Mouse (Mus musculus): ENCODE data around the gene Sec31b.

Gene Sec31b

DNA sequence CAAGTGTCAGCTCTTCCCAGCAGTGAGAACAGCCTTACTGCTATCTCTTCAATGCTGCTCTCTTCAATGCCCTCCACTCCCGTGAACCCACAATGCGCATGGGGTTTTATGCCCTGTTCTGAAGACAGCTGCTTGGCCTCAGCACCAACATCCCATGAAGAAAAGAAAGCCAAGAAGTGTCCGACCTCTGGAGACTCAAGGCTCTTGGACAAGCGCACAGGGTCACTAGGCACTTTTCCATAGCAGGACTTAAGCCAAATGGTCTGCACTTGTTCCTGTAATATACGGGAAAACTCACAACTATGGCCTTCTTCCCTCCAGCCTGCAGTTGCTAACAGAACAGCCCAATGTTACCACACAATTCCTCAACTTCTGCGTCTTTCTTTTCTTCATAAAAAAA, 70.4 kb downstream of the Sec31b start:
- no peak for DNase-seq (ENCODE audit: low spot score)

DNA sequence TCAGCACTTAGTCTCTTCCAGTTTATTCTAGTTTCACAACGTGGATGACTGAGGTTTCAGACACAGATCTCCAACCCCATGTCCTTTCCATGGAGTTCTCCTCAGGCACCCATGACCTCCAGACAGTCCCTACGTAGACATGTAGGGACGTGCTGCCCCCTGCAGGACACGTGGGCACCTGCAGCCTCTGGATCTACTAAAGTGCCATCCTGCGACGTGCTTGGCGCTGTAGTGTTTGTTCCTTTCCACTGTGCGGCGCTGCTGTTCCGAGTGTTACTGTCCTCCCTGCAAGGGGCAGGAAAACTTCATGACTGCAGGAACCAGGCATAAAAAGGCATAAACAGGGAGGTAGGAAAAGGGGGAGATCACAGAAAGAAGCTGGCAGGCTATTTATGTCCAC, 71.5 kb downstream of the Sec31b start:
- DNase-seq (ENCODE audit: low spot score), result peak; percentile 91

All from embryo, embryonic 10.5 days (tissue).